Mouse (Mus musculus): ENCODE results near the gene Itga2. TPM values are rescaled to one million over a fixed set of nuclear protein-coding genes. Genes with fewer than 3 reads are reported as not detected.

Gene Itga2
- polyA plus RNA-seq, 1 experiment from 2014 or later = 2.4 TPM

DNA sequence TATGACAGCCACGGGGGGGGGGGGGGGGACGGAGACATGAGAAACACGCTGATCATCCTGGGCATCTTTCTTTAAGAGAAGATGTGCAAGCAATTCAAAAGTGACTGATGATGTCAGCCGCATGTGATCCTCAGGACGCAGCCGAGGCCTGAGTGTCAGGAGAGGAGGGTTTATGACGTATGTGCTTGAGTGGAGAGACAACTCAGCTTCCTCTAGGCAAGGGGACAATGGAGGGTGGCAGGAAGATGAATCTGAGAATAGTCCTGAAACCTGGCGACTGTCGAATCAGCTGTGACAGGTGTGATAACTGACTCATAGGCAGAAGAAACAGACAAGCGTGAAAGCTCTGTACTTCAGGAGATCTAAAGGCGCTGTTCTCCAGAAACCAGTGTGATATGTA is 53.2 kb downstream of the Itga2 start:
- WGBS = 81% methylated on average over 11 of the region's 11 CpGs
- H3K4me1 ChIP-seq (replicated peaks) = no peaks in the 10 kb centered on the region
- H3K9ac ChIP-seq (replicated peaks) = no peak overlapping the region
- H3K27ac ChIP-seq = no peak overlapping the region
- no peak overlapping the region for H3K4me3 ChIP-seq (replicated peaks)
- H3K4me2 ChIP-seq = no peak overlapping the region
- no peaks in the 10 kb centered on the region for H3K36me3 ChIP-seq
- no peaks in the 10 kb centered on the region for H3K27me3 ChIP-seq
- H3K9me3 ChIP-seq = no peaks in the 10 kb centered on the region
- ATAC-seq (ENCODE audit: insufficient number of reproducible peaks, insufficient read depth, low FRiP score, low TSS enrichment, low read depth) = no peak

DNA sequence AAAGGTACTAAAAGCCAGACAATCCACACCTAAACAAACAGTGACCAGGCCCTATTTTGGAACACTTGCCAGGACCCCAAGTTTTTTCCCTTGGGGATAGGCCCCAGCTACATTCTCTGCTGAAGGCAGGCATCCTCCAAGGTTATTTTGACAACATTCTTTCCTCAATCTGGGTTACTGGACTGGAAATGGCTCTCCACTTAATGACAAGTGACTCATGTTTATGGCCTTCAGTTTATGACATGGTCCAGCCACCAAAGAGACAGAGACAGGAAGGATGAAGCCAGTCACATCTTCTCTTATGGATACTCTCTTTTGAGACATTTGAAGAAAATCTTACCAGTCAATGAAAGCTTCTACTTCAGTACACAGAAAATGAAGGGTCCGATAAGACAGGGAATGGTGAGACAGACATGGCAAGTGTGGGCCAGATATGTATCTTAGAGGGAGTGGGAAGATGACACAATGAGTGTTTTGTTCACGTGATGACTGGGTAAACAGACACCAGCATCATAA is 55.8 kb downstream of the Itga2 start:
- Histone ChIP-seq H3K4me2 (no peak overlapping the region), H3K27me3 (no peaks in the 10 kb centered on the region), H3K4me3 (replicated peaks) (no peak overlapping the region), H3K36me3 (no peaks in the 10 kb centered on the region), H3K4me1 (replicated peaks) (no peaks in the 10 kb centered on the region), H3K9me3 (no peaks in the 10 kb centered on the region), H3K9ac (replicated peaks) (no peak overlapping the region), H3K27ac (no peak overlapping the region)
- WGBS = 86% methylated on average over 2 of the region's 2 CpGs
- no peak for ATAC-seq (ENCODE audit: insufficient number of reproducible peaks, insufficient read depth, low FRiP score, low TSS enrichment, low read depth)

DNA sequence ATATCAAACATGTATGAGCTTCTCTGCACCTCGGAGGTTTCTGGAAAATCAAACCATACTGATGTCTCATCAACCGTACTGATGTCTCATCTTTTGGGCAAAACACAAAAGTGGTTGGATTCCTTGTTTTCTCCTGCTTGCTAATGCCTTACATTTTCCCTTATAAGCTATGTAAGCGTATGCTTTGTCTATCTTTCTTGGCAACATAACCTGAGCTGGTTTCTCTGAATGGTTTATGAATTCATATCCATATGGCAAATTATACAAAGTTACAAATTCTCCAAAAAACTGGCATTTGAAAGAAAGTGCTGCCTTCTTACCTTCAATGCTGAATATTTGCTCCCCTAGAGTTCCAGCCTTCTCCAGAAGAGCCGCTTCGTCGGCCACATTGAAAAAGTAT is 57.2 kb downstream of the Itga2 start:
- WGBS = 87% methylated on average over 6 of the region's 6 CpGs
- no peak overlapping the region for H3K4me2 ChIP-seq
- H3K27ac ChIP-seq = no peak overlapping the region
- H3K36me3 ChIP-seq = no peaks in the 10 kb centered on the region
- no peak overlapping the region for H3K4me3 ChIP-seq (replicated peaks)
- ATAC-seq (ENCODE audit: insufficient number of reproducible peaks, insufficient read depth, low FRiP score, low TSS enrichment, low read depth) = no peak
- no peaks in the 10 kb centered on the region for H3K4me1 ChIP-seq (replicated peaks)
- H3K27me3 ChIP-seq = no peaks in the 10 kb centered on the region
- H3K9me3 ChIP-seq = no peaks in the 10 kb centered on the region
- H3K9ac ChIP-seq (replicated peaks) = no peak overlapping the region

- no peak overlapping the region for H3K9ac ChIP-seq (replicated peaks)
- no peaks in the 10 kb centered on the region for H3K36me3 ChIP-seq
- no peak overlapping the region for H3K4me2 ChIP-seq
- H3K4me1 ChIP-seq (replicated peaks) = no peaks in the 10 kb centered on the region
- H3K27ac ChIP-seq = no peak overlapping the region
- H3K4me3 ChIP-seq (replicated peaks) = no peak overlapping the region
- ATAC-seq (ENCODE audit: insufficient number of reproducible peaks, insufficient read depth, low FRiP score, low TSS enrichment, low read depth) = no peak
- H3K27me3 ChIP-seq = no peaks in the 10 kb centered on the region
- no peaks in the 10 kb centered on the region for H3K9me3 ChIP-seq
- 85% methylated on average over 4 of the region's 4 CpGs for WGBS
Observed at GRCm38 (mm10) chr13:114857525-114857924, 74.4 kb downstream of the Itga2 start.

GRCm38 (mm10) chr13:114856269-114856627 is 75.7 kb downstream of the Itga2 start:
- Histone ChIP-seq H3K9ac (replicated peaks) (no peak overlapping the region), H3K4me2 (no peak overlapping the region), H3K4me3 (replicated peaks) (no peak overlapping the region), H3K27ac (no peak overlapping the region), H3K4me1 (replicated peaks) (no peaks in the 10 kb centered on the region), H3K9me3 (no peaks in the 10 kb centered on the region), H3K36me3 (no peaks in the 10 kb centered on the region), H3K27me3 (no peaks in the 10 kb centered on the region)
- ATAC-seq (ENCODE audit: insufficient number of reproducible peaks, insufficient read depth, low FRiP score, low TSS enrichment, low read depth) = no peak
- WGBS = 61% methylated on average over 7 of the region's 7 CpGs

DNA sequence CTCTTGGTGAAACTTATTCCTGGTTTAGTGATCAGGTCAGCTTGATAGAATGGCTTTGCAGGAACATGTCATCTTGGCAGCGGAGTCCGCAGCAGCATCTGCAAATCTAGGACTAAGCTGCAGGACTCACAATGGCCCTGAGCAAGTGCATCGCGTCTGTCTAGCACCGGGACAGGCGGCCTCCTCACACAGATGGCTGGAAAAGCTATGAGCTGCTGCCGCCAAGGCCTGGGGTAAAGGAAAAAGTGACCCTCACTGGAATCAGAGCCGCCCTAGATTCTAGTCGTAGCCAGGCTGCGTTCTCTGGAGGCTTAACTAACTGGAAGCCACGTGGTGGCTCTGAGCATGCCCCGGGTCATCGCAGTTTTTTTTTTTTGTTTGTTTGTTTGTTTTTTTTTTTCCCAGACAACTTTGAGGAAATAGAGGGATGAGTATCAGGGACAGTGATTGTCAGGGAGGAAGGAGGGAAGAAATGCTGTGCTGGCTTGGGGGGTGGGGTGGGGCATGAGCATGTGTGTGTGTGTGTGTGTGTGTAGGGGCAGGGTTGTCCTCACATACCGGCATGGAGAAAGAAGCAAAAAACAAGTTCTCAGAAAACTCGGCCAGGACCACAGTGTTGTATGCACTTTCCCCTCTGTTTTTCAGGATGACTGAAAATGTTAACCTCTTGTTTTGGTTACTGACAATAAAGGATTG is 76.2 kb downstream of the Itga2 start:
- no peaks in the 10 kb centered on the region for H3K36me3 ChIP-seq
- no peak overlapping the region for H3K4me3 ChIP-seq (replicated peaks)
- no peak overlapping the region for H3K9ac ChIP-seq (replicated peaks)
- H3K9me3 ChIP-seq = no peaks in the 10 kb centered on the region
- H3K27me3 ChIP-seq = no peaks in the 10 kb centered on the region
- WGBS = 34% methylated on average over 15 of the region's 15 CpGs
- H3K27ac ChIP-seq = no peak overlapping the region
- peak overlapping the region; percentile 33 for H3K4me2 ChIP-seq
- H3K4me1 ChIP-seq (replicated peaks) = no peaks in the 10 kb centered on the region
- ATAC-seq (ENCODE audit: insufficient number of reproducible peaks, insufficient read depth, low FRiP score, low TSS enrichment, low read depth) = 0 out of 2 replicates have a peak, but pooled peaks have one; percentile 26

- H3K9me3 ChIP-seq = no peaks in the 10 kb centered on the region
- 94% methylated on average over 3 of the region's 3 CpGs for WGBS
- H3K27ac ChIP-seq = no peak overlapping the region
- H3K4me2 ChIP-seq = no peak overlapping the region
- ATAC-seq (ENCODE audit: insufficient number of reproducible peaks, insufficient read depth, low FRiP score, low TSS enrichment, low read depth) = peak; percentile 71; the same call in 1 of the 2 replicates
- no peaks in the 10 kb centered on the region for H3K27me3 ChIP-seq
- no peaks in the 10 kb centered on the region for H3K36me3 ChIP-seq
- no peak overlapping the region for H3K4me3 ChIP-seq (replicated peaks)
- no peak overlapping the region for H3K9ac ChIP-seq (replicated peaks)
- H3K4me1 ChIP-seq (replicated peaks) = no peaks in the 10 kb centered on the region
Observed at GRCm38 (mm10) chr13:114854428-114854827, 77.5 kb downstream of the Itga2 start.

DNA sequence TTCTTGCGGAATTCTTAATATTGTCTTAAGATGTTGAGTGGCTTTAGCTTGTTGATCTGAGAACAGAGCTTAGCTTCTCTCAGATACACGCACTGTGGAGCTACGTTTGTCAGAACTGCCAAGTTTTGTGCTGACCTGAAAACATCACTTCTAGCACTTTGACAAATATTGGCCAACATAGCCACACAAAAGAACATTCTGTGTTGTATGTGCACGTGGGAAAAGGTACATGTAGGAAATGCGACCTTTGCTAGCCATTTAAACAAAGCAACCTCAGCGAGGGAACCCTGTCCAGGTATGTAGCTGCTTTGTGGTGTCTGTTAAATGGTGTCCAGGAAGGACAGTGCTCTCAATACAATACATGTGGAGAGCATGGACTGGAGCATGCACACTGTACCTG is 77.9 kb downstream of the Itga2 start:
- Histone ChIP-seq H3K9me3 (no peaks in the 10 kb centered on the region), H3K36me3 (no peaks in the 10 kb centered on the region), H3K4me2 (no peak overlapping the region), H3K4me3 (replicated peaks) (no peak overlapping the region), H3K27ac (no peak overlapping the region), H3K27me3 (no peaks in the 10 kb centered on the region), H3K9ac (replicated peaks) (no peak overlapping the region), H3K4me1 (replicated peaks) (no peaks in the 10 kb centered on the region)
- ATAC-seq (ENCODE audit: insufficient number of reproducible peaks, insufficient read depth, low FRiP score, low TSS enrichment, low read depth) = no peak
- WGBS = 87% methylated on average over 6 of the region's 6 CpGs

DNA sequence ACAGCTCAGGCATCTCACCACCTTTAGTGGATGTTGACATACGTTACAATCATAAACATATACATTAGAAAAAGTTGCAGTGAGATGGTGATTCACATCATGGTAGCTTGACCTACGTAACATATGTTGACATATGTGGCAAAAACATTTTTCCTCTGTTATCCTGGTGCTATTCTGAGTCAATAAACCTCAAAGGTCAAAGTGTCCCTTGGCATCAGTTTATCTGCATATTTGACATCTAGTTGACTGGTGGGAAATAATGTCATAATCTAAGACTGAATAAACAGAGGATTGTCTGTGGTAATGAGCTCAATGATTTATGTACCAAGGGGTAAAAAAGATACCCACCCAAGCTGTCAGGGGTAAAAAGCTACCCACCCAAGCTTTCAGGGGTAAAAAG is 78.7 kb downstream of the Itga2 start:
- Histone ChIP-seq H3K4me3 (replicated peaks) (no peak overlapping the region), H3K4me1 (replicated peaks) (no peaks in the 10 kb centered on the region), H3K36me3 (no peaks in the 10 kb centered on the region), H3K9me3 (no peaks in the 10 kb centered on the region), H3K27me3 (no peaks in the 10 kb centered on the region), H3K27ac (no peak overlapping the region), H3K9ac (replicated peaks) (no peak overlapping the region), H3K4me2 (no peak overlapping the region)
- ATAC-seq (ENCODE audit: insufficient number of reproducible peaks, insufficient read depth, low FRiP score, low TSS enrichment, low read depth) = no peak
- 87% methylated on average over 2 of the region's 2 CpGs for WGBS

- Histone ChIP-seq H3K9me3 (no peaks in the 10 kb centered on the region), H3K4me1 (replicated peaks) (no peaks in the 10 kb centered on the region), H3K4me2 (no peak overlapping the region), H3K4me3 (replicated peaks) (no peak overlapping the region), H3K27ac (no peak overlapping the region), H3K36me3 (no peaks in the 10 kb centered on the region), H3K9ac (replicated peaks) (no peak overlapping the region), H3K27me3 (no peaks in the 10 kb centered on the region)
- no peak for ATAC-seq (ENCODE audit: insufficient number of reproducible peaks, insufficient read depth, low FRiP score, low TSS enrichment, low read depth)
- 87% methylated on average over 6 of the region's 6 CpGs for WGBS
Observed at GRCm38 (mm10) chr13:114852264-114853111, 79.4 kb downstream of the Itga2 start.

- H3K27me3 ChIP-seq = no peaks in the 10 kb centered on the region
- no peak overlapping the region for H3K4me3 ChIP-seq (replicated peaks)
- WGBS = 72% methylated on average over 3 of the region's 3 CpGs
- H3K27ac ChIP-seq = no peak overlapping the region
- no peak for ATAC-seq (ENCODE audit: insufficient number of reproducible peaks, insufficient read depth, low FRiP score, low TSS enrichment, low read depth)
- H3K4me1 ChIP-seq (replicated peaks) = no peaks in the 10 kb centered on the region
- no peaks in the 10 kb centered on the region for H3K36me3 ChIP-seq
- no peaks in the 10 kb centered on the region for H3K9me3 ChIP-seq
- no peak overlapping the region for H3K4me2 ChIP-seq
- H3K9ac ChIP-seq (replicated peaks) = no peak overlapping the region
Observed at GRCm38 (mm10) chr13:114848945-114849344, 83.0 kb downstream of the Itga2 start.

Measured in limb, embryonic 12.5 days (tissue).